Mouse (Mus musculus) heart, adult 18-20 months (tissue): ENCODE results near the gene Nkx6-2. TPM values are rescaled to one million over a fixed set of nuclear protein-coding genes. Genes with fewer than 3 reads are reported as not detected.

ENCODE experiments used
- DNase-seq, 2 experiments: peaks; one replicate each; pipeline ENCODE4 v3.0.0; 2021 to 2022; ENCODE audit warnings: mixed read lengths in 1 of 2
- total RNA-seq, 2 experiments: library from RNA; stranded (reverse); gene quantifications; 2 replicates each; pipeline ENCODE4 v1.2.3; 2021

Gene Nkx6-2
- total RNA-seq, 2 experiments from 2014 or later: 0.15 TPM; not detected in 1

DNA sequence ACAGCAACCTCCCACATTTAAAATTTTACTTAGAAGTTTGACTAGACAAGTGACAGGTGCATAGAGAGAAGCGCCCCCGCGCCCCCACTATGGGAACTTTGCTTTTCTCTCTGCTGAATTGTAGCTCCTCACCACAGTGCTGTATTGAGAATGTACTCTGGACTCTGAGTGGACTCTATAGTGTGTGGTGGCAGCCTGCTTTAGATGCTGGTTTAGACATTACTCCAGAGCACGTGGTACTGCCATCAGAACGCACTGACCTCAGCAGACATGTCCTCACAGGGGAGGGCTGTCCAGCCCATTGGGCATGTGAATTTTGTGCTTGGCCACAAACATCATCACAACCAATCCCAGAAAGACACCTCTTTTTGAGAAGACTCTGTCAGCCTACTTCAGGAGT lies 11.8 kb downstream of the Nkx6-2 start:
- no peak for DNase-seq

GRCm38 (mm10) chr7:139566533-139566932 lies 16.1 kb downstream of the Nkx6-2 start:
- DNase-seq: no peak

DNA sequence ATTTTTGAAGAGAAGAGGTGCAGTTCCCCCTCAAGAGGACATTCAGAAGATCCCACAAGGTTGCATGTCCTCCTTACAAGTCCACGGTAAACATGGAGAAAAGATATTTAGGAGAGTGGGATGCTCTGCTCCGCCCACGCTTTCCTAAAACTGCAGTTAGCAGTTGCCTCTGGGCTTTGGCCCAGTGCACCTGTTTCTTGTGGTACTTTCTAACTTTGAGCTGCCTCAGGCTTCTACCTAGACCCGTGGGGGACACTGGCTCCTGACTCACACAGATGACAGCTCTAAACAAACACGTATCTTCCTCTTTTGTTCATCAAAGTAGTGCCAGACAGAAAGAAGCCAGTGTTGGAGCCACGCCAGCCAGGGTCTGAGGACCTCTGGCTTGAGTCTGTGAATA lies 16.6 kb downstream of the Nkx6-2 start:
- DNase-seq: no peak

GRCm38 (mm10) chr7:139564161-139564560 lies 18.4 kb downstream of the Nkx6-2 start:
- no peak for DNase-seq

DNA sequence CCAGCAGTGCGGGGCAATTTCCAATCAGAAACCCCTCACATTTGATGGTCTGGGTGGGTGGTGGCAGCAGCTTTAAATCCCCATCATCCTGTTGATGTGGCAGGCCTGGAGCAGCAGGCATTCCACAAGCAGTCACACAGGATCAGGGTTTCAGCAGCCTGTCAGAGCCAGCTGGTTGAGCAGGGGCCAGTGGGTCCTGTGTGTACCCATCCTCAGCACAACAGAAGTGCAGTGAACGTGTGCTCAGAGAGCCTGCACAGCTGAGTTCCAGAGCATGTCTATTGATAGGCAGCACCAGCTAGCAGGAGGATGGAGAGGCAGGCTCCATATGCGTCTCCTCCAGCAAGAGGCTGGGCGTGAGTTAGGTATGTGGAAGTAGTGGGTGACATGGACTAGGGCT lies 19.2 kb downstream of the Nkx6-2 start:
- no peak for DNase-seq

GRCm38 (mm10) chr7:139559659-139560058 lies 22.9 kb downstream of the Nkx6-2 start:
- DNase-seq: no peak

GRCm38 (mm10) chr7:139556746-139557526 lies 25.7 kb downstream of the Nkx6-2 start:
- DNase-seq: no peak

DNA sequence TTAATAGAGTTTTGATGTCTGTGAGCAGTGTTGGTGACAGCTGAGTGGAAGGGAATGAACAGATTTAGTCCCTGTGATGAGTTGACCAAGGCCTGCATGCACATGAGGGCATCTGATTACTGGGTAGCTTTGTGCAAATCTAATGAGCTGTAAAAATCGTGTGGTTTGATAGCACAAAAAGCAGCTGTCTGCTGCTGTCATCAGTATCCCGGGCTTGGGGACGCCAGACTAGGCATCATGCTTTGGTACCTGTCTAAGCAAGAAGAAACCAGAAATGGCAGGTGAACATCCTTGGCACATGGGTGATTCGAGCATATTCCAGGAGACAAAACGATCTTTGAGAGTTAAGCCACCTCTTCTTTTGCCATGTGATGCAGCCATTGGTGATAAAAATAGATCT lies 26.3 kb downstream of the Nkx6-2 start:
- DNase-seq: no peak

GRCm38 (mm10) chr7:139551519-139551918 lies 31.1 kb downstream of the Nkx6-2 start:
- no peak for DNase-seq

DNA sequence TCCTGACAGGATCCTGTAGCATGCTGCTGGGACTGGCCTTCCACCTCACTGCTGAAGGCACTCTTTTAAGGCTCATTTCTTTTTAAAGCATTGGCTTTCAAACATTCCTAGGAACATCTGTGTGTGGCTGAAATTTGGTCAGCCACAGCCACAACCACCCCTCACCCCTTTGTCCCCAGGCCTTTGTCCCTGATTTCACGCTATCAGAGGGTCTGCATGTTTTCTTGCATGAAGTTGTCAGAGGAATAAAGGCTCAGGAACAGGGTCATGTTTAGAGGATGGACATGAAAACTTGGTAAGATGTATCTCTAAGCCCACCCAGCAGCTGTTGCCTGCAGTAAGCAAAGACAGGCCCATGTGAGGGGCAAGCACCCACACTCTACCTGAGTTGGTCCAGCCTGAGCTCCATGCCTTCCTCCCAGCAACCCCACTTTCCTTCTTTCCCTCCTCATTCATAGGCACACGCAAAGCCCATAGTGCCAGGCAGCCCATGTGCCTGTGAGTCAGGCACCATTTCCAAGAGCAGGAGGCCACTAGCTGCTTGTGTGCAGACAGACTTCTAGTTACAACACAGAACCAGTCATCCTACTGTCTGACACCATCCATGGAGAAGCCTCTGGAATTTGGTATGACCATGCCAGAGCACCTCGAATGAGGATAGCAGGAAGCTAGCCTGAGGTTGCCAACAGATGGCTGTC lies 32.4 kb downstream of the Nkx6-2 start:
- DNase-seq: no peak

DNA sequence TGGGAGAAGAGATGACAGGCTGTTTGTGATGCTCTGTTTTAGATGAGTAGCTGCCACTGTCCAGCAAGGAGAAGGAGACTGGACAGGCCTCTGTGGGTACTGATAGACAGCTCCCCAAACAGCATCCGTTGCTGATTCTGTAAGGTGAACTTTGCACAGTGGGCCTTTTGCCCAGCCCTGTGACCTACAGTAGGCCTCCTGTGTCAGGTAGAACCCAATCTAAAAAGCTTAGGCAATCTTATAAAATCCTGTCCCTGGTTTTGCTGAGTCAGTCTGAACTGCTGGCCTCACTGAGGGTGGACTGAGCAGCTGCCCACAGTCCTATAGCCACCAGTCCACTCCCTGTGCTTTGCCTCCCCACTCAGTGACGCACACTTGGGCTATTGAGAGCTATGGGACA lies 35.3 kb downstream of the Nkx6-2 start:
- DNase-seq: no peak

DNA sequence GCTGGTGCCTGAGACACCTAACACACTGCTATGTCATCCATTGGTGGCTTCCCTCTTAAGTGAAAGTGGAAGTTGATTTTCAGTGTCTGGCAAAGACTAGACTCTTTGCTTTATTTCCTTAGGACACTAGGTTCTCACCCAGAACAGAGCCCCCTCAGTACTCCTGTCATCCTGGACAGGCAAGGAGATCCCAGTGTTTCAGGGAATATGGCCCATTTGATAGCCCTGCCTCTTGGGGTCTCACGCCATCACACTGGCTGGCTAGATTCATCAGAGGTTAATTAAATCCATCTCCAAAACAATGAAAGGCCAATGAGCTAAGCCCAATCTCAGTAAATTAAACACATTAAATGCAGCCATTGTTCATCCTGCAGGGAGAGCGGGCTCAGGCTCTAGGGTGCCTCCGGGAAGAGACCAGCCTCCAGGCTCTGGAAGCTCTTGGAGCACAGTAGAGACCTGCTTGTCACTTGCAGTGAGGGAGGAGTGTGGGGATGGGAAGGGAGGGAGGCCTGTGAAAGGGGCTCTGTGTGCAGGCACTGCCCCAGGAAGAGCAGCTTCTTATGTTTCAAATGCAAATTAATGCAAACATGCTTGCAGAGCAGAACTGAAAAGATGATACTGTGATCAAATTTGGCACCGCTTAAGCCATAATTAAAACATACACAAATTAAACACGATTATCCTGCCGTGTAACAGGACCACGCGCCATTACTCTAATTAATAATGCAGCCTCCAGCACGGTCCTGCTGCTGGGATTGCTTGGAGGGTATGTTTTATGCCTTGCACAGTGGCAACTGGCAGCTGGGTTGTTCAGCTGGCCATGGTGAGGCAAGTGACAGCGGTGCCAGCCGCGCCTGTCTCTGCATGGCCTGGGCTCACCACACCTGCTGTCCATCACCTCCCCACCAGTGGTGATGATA lies 37.6 kb downstream of the Nkx6-2 start:
- no peak for DNase-seq

GRCm38 (mm10) chr7:139541422-139541821 lies 41.2 kb downstream of the Nkx6-2 start:
- peak in 1 of 2 experiments; percentile 16 for DNase-seq

GRCm38 (mm10) chr7:139540601-139541000 lies 42.0 kb downstream of the Nkx6-2 start:
- DNase-seq: no peak

- DNase-seq: peak; percentile 73 to 79
Measured at GRCm38 (mm10) chr7:139538541-139538940, 44.1 kb downstream of the Nkx6-2 start.

DNA sequence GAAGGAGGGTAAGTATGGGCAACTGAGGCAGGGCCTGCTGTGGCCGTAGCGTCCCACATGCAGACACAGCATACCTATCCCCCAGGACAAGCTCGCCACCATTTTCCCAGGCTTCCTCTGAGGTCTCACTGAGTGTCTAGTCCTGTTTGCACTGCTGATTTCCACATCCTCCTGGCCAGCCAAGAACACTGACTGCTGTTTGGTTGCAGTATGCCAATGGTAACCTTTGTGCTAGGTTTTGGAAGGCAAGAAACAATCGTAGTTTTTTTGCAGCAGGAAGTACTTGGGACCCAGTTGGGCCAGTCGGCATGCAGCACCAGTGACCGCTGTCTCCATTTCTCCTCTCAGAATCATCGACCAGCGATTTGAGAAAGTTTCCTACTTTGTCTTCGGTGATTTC lies 44.8 kb downstream of the Nkx6-2 start:
- no peak for DNase-seq

DNA sequence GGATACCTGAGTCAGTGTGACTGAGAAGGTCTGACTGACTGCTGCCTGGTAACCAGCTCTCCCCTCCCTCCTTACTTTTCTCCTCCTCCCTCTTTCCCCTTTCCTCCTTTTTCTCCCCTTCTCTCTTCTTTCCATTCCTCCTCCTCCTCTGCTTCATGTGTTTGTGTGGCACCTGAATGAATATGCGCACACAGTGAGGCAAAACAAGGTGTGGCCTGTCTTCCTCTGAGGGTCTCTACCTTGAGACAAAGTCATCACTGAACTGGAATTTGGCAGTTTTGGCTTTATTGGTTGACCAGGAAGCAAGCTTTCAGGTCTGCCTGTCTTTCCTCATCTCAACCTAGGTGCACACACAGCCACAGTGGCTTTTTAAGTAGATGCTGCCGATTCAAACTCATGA lies 45.8 kb downstream of the Nkx6-2 start:
- DNase-seq: no peak

DNA sequence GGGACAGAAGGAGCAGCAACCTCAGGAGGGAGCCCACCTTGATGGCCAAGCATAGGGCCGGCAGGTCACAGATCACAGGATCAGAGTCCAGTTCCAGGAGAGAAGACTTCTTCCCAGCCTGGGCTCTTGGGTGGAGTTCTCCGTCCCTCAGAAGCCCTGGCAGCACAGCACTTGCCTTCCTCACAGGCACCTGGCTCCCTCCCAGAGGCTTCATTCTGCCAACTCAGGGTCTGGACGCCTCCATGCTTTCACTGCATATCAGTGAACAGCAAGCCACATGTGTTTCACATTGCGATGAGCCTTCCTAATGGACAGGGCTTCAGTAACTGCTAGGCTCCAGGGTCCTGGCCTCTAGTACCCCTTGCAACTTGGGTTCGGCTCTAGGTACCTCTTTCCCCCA lies 46.3 kb downstream of the Nkx6-2 start:
- peak; percentile 67 to 72 for DNase-seq

DNA sequence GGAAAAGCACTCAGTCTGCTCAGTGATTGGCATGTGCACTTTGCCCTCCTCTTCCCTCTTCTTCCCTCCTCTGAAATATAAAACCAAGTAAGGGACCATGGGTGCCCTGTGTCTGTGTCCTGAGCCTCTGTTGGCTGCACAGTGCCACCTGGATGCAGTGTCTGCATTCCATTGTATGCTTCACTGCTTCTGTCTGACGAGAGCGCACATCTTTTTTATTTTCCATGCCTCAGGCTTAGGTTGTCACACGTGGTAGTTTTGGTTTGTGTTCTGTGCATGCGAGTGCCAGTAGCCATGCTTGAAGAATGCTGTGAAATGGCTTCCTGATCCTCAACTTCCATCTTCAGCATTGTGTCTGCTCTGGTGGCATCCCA lies 51.2 kb downstream of the Nkx6-2 start:
- no peak for DNase-seq

DNA sequence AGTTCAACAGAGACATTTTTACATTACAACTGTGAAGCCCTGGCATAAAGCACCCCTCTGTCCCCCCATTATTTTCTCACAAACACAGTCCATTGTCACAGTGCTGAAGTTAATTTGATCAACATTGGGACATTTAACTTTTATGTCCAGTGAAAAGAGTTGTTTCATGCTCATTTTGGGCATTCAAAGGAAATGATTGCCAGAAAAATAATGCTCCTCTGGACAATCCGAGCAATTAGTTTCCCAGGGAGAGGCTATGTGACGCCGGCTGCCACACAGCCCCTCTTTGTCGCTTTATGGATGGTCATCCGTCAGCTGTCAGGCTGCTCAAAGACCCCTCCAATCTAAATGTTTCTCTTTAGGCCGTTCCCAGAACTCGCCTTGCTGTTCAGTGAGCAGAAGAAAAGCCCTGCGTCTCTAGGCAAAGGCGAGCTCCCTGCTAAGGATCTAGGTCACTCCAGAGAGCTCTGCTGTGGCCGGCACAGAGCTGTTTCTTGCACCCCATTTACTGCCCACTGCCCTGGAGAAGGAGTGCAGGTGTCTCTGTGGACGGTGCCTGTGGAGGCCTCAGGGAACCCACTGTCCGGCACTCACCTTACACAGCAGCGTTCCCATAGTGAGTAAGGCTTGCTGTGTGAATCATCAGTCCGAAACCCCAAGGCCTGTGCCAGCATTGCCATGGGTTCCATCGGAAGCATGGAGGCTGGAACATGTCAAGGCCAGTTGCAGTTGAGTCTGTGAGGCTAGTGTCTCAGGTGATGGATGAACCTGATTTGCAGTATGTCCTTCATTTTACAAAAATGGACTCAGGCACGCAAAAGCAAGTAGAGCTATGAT lies 51.8 kb downstream of the Nkx6-2 start:
- DNase-seq: no peak
